Mouse (Mus musculus): Measurements from ENCODE around the gene Plcxd2. TPM values are rescaled to one million over a fixed set of nuclear protein-coding genes. Genes with fewer than 3 reads are reported as not detected.

Plcxd2 gene
- total RNA-seq, 2 experiments from 2014 or later, result 16.1 to 18.0 TPM

DNA sequence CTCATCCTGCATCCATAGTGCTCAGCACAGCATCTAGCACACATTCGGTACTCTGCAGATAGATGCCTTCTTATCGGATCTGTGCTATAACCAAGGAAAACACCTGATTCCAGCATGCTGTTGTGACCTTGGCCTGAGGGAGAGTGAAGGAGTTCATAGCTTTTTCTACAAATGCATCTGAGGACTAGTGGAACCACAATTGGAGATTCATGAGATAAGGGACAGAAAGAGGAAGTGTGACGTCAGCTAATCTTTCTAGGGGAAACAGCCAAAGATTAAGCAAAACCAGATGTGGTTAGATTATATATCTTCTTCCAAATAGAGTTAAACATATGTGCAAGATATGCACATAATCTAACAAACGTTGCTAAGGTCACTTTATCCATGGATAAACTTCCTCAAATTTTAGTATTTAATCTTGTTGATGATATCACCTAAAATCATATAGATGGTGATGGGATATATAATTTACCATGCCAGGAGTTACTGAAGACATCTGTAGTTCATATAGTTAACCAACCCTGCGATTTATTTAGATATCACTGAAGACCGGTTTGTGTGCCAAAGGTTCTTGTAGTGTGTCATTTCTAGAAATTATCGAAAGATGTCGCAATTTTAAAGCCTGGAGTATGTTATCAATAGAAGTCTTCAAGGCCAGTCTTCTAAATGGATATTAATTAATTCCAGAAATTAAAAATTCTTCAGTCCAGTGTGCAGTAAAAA is 67.7 kb downstream of the Plcxd2 start:
- DNase-seq (ENCODE audit: extremely low spot score in 1 of 2, low spot score in 1 of 2), result no peak

DNA sequence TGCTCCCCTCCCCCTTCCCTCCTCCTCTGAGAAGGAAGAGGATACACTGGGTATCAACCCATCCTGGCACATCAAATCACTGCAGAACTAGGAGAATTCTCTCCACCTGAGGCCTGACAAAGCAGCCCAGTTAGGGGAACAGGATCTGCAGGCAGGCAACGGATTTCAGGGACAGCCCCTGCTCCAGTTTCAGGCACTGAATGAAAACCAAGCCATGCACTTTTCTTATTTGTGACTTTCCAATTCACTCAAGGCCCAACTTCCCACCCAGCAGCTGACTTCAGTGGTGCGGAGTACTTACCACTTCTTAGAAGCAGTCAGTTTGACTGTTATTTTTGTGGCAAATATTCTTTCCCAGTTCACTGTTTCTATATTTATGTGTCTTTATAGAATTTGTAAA is 69.3 kb downstream of the Plcxd2 start:
- DNase-seq (ENCODE audit: extremely low spot score in 1 of 2, low spot score in 1 of 2), result no peak

DNA sequence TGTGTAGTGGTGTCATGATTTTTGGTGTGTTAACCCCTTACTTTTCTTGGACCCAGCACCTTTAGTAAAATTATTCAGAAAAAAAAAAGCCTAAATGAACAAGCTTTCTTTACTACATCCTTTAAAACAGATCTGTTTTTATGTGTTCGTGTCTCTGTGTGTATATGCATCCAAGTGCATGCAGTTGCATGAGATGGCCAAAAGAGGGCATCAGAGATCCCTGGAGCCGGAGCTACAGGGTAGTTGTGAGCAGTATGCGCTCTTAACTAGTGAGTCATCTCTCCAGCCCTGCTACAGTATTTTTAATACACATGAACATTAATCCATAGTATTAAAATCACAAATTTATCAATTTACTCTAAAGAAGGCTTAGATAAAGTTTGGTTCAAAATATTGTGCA is 70.6 kb downstream of the Plcxd2 start:
- DNase-seq (ENCODE audit: extremely low spot score in 1 of 2, low spot score in 1 of 2), result no peak

DNA sequence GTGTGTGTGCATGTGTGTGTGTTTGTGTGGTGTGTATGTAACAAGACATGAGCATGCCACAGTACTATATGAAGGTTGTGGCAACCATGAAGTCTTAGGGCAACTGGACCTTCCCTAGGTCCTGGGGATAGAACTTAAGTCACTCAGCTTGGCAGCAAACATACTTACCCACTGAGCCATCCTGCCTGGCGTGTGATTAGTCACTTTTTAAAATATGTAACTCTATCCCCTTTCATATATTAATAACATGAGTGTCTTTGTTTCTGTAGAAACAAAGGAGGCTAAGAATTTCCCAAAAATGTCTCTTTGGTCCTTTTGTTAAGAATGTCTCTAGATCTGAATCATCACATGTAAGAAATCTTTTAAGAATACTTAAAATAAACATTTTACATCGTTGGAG is 72.6 kb downstream of the Plcxd2 start:
- no peak for DNase-seq (ENCODE audit: extremely low spot score in 1 of 2, low spot score in 1 of 2)

DNA sequence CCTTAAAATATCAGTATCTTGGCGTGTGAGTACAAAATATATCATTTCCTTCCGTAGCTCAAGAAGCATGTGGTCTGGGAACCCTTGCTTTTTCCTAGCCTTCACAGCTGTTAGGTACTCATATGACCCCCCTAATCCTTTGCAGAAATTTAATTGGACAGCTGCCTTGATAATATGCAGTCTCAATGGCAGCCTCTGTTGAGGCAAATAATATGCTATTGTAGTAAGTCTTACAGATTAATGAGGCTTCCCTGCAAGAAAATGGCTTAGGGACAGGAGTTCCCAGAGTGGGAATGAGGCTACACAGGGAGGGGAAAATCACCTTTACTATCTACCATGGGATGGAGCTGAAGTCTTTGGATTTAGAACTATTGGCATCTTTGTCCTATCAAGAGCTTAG is 73.5 kb downstream of the Plcxd2 start:
- DNase-seq (ENCODE audit: extremely low spot score in 1 of 2, low spot score in 1 of 2), result no peak

DNA sequence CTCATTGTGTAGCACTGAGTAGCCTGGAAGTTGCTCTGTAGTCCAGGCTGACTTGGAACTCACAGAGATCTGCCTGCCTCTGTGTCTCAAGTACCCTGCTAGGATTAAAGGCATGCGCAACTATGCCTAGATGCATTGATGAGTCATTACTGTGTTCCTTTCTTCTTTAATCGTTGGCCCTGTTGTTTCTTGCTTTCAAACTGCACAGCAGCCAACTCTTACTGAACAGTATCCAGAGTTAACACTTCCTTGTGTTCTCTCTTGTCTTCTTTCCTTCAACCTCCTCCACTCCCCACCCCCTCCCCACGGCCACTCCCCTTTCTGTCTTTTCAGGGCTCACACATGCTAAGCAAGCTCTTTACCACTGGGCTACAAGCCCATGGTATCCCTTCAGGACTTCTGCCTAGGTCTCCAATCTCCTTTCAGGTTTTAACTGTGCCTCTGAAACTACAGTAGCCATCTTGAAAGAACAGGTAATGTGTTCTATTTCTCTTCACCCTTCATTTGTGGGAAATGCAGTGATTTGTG is 74.0 kb downstream of the Plcxd2 start:
- DNase-seq (ENCODE audit: extremely low spot score in 1 of 2, low spot score in 1 of 2), result no peak

DNA sequence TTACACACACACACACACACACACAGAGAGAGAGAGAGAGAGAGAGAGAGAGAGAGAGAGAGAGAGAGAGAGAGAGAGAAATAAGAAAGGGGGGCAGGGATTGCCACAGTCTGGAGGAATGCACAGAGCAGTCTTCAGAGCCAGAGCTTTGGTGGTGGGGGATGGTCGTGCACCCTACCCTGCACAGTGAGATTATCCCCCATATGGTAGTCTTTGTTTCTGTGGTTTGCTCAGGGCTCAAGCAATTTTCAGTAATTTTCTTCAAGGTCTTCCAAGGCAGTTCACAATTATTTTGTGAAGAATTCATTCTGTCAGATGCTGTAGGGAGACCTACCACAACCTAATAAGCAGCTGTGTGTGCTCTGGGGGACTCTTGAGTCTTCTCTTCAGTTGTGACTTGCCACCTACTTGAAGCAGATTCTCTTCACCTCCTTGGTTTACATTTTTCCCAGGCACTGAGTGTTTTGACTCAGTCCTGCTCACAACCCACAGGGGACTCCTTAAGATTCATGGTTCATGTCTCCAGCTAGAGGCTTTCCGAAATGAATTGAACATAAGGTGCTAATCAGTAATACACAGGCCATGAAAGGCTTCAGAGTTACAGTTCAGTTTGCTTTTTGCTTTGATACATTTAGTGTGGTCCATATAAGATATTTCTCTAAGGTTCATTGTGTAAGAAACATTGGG is 75.2 kb downstream of the Plcxd2 start:
- no peak for DNase-seq (ENCODE audit: extremely low spot score in 1 of 2, low spot score in 1 of 2)

DNA sequence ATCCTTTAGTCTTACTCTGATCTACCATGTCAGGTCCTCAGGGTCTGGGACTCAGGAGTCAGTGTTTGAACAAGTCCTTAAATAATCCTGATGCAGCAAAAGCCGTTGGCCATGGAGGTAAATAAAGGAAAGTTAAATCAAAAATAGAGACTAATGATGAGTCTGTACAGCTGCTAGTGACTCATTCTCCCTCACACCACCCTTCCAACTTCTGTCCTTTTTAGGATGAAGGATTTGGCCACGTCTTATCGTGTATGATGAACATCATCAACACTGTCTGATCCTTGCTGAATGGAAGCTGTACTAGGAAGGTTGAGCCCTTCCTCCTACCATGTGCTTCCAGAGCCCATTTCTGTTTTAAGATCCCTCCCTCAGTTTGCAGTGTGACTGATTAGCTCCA is 79.7 kb downstream of the Plcxd2 start:
- DNase-seq (ENCODE audit: extremely low spot score in 1 of 2, low spot score in 1 of 2), result no peak

DNA sequence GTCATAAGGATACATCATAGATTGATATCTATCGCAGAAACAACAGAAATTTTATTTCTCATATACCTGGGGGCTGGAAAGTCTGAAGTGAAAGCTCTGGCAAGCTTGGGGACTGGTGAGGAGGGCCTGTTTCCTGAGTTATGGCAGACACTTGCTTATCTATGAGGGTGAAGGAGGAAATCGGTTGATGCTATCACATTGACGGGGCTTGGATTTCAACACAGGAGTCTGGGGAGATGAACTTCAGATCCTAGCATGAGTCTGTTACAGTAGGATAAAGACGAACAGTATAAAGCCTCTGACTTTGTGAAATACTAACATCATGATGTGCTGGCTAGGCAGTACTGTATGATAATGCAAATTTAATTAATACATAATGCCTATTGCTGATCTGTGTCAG is 81.9 kb downstream of the Plcxd2 start:
- no peak for DNase-seq (ENCODE audit: extremely low spot score in 1 of 2, low spot score in 1 of 2)

DNA sequence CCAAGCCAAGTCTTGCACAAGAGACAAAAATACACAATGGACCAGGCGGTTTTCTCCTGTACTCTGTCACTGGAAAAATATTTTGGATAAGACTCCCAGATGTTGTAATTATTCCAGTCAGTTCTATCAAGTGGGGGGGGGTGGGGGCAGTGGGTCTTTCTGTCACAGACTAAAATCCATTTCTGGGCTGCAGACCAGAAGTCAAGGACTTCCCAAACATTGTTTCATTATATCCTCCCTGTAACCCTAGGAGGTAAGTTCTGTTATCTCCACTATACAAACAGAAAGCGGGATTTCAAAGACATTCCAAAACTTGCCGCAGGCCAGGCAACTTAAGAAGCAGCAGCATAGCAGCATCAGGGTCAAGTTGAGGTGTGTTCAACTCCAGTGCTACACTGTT is 82.4 kb downstream of the Plcxd2 start:
- no peak for DNase-seq (ENCODE audit: extremely low spot score in 1 of 2, low spot score in 1 of 2)

DNA sequence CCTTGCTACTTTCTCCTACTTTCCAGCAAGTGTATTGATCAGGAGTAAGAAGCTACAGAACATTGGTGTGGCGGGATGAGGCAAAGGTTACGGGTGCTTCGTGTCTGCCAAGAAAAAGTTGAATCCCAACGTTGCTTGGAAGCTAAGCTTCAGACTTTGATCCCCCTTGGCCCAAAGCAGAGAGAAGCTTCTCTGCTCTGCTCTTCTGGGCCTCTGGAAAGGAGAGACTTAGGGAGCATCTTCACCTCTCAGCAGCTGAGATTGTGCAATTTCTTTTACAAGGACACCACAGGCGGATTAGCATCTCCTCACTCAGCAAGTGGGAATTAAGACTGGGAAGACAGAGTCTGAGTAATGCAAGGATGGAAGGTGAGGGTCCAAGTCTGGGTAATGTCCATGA is 83.1 kb downstream of the Plcxd2 start:
- no peak for DNase-seq (ENCODE audit: extremely low spot score in 1 of 2, low spot score in 1 of 2)

DNA sequence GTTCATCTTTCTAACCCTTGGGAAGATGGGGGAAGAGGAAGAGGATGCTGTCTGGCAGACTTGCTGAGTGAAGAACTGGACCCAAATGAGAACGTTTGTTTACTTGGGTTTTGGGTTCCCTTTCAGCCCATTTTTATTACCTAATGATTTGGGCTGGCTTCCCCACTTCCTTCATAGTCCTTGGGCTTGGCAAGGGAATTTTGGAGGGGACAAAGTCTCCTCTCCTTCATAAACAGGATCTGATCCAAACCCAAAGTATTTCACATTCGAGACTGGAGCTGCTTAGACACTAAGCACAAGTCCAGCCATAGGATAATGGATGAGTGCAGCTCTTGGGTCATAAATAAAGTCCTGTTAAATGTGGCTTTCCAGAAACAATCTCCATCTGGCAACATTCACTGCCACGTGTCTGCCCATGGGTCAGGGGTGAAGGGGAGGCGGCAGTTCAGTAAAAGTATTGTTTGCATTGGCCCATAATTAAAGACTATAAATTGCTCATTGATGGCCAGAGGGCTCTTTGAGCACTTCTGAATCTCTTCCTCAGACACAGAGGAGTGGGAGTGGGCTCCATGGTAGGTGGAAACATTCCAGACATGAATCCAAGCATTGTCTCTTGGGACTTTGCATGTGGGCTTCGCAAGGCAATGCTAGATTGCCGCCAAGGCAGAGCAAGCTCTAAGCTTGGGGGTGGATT is 86.1 kb downstream of the Plcxd2 start:
- no peak for DNase-seq (ENCODE audit: extremely low spot score in 1 of 2, low spot score in 1 of 2)

DNA sequence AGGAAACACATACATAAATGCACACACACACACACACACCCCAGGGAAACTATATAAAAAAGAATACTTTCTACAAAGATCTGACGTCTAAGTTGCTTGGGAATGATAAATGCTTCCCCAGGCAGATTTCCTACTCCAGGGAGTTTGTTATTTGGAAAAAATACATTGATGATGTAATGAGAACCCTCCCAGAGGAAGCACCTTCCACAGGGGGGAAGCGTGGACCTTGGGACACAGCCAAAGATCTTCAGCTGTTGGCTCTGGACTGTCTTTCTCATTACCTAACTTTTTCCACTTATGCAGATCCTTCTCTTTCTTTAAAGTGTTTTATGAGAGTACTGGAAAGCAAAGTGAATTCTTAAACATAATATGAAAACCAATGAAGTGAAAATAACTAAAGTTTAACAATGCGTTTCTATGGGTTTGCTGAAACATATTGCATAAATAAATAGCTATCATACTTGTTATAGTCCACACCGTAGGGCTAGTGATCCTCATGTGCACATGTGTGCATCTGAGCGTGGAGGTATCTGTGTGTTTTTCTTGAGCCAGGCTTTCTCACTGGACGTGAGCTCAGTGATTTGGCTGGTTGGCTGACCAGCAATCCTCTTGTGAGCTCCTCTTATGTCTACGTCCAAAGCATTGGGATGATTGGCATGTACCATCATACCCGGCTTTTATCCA is 87.3 kb downstream of the Plcxd2 start:
- DNase-seq (ENCODE audit: extremely low spot score in 1 of 2, low spot score in 1 of 2), result no peak

DNA sequence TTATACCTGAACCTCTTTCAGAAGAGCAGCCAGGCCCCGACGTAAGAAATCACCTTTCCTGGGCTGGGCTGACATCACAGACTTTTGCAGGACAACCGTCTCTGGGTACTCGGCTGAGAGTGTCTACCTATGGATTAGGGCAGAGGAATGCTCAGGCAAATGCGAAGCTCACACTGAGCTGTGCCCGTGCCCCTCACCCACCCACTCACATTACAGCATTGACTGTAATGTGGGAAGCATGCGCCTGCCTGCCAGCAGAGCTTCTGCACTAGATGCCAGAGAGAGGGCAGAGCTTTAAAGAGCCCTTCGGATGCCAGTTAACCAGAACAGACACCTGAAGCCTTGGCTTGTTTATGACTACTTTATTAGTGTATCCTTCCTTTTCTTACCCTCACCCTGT is 90.4 kb downstream of the Plcxd2 start:
- peak in 1 of 2 experiments; percentile 20 for DNase-seq (ENCODE audit: extremely low spot score in 1 of 2, low spot score in 1 of 2)

Other genes with a start within 250 kb of the Plcxd2 start
- 1 to 10 TPM; 4.7 to 7.0 TPM for gene Phldb2, start 56.6 kb downstream of the Plcxd2 start, total RNA-seq (2021)
- gene Cd96, start 110.0 kb upstream of the Plcxd2 start, total RNA-seq (2021), result under 1 TPM in 1 of 2 experiments, not detected in 1; 0.25 TPM
- gene Gm4737, start 144.9 kb upstream of the Plcxd2 start, total RNA-seq (2021), result 10 to 100 TPM; 15.0 to 16.3 TPM

Measured in layer of hippocampus, postnatal 25 days (tissue).